Mouse (Mus musculus) liver, embryonic 14.5 days (tissue): Measurements from ENCODE around the gene Mprip. TPM values are rescaled to one million over a fixed set of nuclear protein-coding genes. Genes with fewer than 3 reads are reported as not detected.

ENCODE experiments used
- ATAC-seq: fragments of 200-750 bp; cut with Nextera tagmentation; 2 replicates; pipeline ENCODE4 v1.8.0; 2017; ENCODE audit warnings: moderate number of reproducible peaks, mild to moderate bottlenecking, moderate library complexity; ENCODE audit not compliant: insufficient read depth
- DNase-seq, 3 experiments: peaks; one replicate each; pipeline ENCODE4 v3.0.0-alpha.2; 2012 to 2013; ENCODE audit warnings: low read depth in 3 of 3, low spot score in 3 of 3
- H3K27ac ChIP-seq: fragments of 300-500 bp; sonication (generic); 2 replicates; pipeline ENCODE4 v1.5.1; 2014; ENCODE audit warnings: moderate library complexity, mild to moderate bottlenecking, control low read depth, inconsistent platforms
- H3K27me3 ChIP-seq: fragments of 300-500 bp; sonication (generic); 2 replicates; pipeline ENCODE4 v1.6.1; 2014; ENCODE audit warnings: mild to moderate bottlenecking, low read length, moderate library complexity; ENCODE audit not compliant: control insufficient read depth, insufficient read depth
- H3K36me3 ChIP-seq: fragments of 300-500 bp; sonication (generic); replicated peaks from 2 replicates; pipeline ENCODE4 v1.6.1; 2014; ENCODE audit warnings: low read depth; ENCODE audit not compliant: control insufficient read depth, insufficient read depth
- H3K4me1 ChIP-seq, 2 experiments: fragments of 200-500 bp in 1 of 2; fragments of 300-500 bp in 1 of 2; sonication (generic) in 1 of 2; replicated peaks; 2 replicates each; pipeline ENCODE4 v1.6.1; 2012 to 2014; ENCODE audit warnings: antibody characterized with exemption in 1 of 2, inconsistent platforms in 1 of 2, low read length in 1 of 2; ENCODE audit not compliant: control insufficient read depth in 2 of 2, insufficient read depth in 2 of 2
- H3K4me2 ChIP-seq: fragments of 300-500 bp; sonication (generic); 2 replicates; pipeline ENCODE4 v1.6.1; 2014; ENCODE audit warnings: low read depth, mild to moderate bottlenecking, control low read depth, moderate library complexity
- H3K4me3 ChIP-seq, 2 experiments: fragments of 200-500 bp in 1 of 2; fragments of 300-500 bp in 1 of 2; sonication (generic) in 1 of 2; 2 replicates each; pipeline ENCODE4 v1.5.1; 2012 to 2014; ENCODE audit warnings: low read depth in 2 of 2, low read length in 2 of 2, mild to moderate bottlenecking in 2 of 2, control low read depth in 1 of 2, inconsistent platforms in 1 of 2, moderate library complexity in 1 of 2; ENCODE audit not compliant: insufficient read depth in 1 of 2
- H3K9ac ChIP-seq: fragments of 300-500 bp; sonication (generic); replicated peaks from 2 replicates; pipeline ENCODE4 v1.6.1; 2014; ENCODE audit warnings: mild to moderate bottlenecking, control low read depth, moderate library complexity
- H3K9me3 ChIP-seq: fragments of 300-500 bp; sonication (generic); 2 replicates; pipeline ENCODE4 v1.6.1; 2016; ENCODE audit warnings: low read length, mixed read lengths; ENCODE audit not compliant: control insufficient read depth
- CTCF ChIP-seq: IDR thresholded peaks from 2 replicates; pipeline ENCODE4 v1.5.1; 2016; ENCODE audit warnings: antibody characterized with exemption, low read depth, control low read depth
- EP300 ChIP-seq: IDR thresholded peaks from 2 replicates; pipeline ENCODE4 v1.6.1; 2016; ENCODE audit warnings: antibody characterized with exemption, low read depth
- WGBS: fragments of 180-500 bp; shearing (Covaris S2); extraction: QIAGEN DNeasy Blood & Tissue Kit; methylation state at CpG from one replicate; pipeline ENCODE4 v1.1.7; 2014; ENCODE audit not compliant: insufficient replicate concordance; 5-methylcytosine and 5-hydroxymethylcytosine counted together
- polyA plus RNA-seq, 2 experiments: library from polyadenylated mRNA; depleted of rRNA in 1 of 2; stranded (reverse) in 1 of 2; unstranded in 1 of 2; fragments of >200 nt; fragmentation: Nextera tagmentation in 1 of 2; extraction: Ambion mirVana in 1 of 2; gene quantifications; 2 replicates each; pipeline versions ENCODE4 v1.2.1 to v1.2.3; 2012 to 2014

Gene Mprip
- polyA plus RNA-seq, 2 experiments, result 10.2 to 14.6 TPM

GRCm38 (mm10) chr11:59678693-59679092, 17.6 kb downstream of the Mprip start:
- ATAC-seq, result peak; percentile 80

GRCm38 (mm10) chr11:59680111-59680510, 19.0 kb downstream of the Mprip start:
- Histone ChIP-seq H3K36me3 (no peaks in the 10 kb centered on the region), H3K4me1 (peaks cover 5 to 14% of the 10 kb centered on the region in 2 experiments; a peak in 2 of 4 replicates), H3K27ac (no peak overlapping the region), H3K9me3 (no peaks in the 10 kb centered on the region), H3K4me2 (no peak overlapping the region), H3K4me3 (no peak overlapping the region), H3K9ac (no peak overlapping the region), H3K27me3 (no peaks in the 10 kb centered on the region)
- no peak for TF ChIP-seq CTCF
- TF ChIP-seq EP300, result no peak
- no peak for DNase-seq
- no peak for ATAC-seq
- 72% methylated on average over 5 of the region's 5 CpGs for WGBS

More at GRCm38 (mm10) chr11:59678693-59679092, 17.6 kb downstream of the Mprip start:
- no peaks in the 10 kb centered on the region for H3K27me3 ChIP-seq
- no peak overlapping the region for H3K4me3 ChIP-seq
- H3K27ac ChIP-seq, result no peak overlapping the region
- H3K36me3 ChIP-seq, result no peaks in the 10 kb centered on the region
- TF ChIP-seq CTCF (peak; percentile 60), EP300 (peak; percentile 40)
- H3K9ac ChIP-seq, result no peak overlapping the region
- peak; percentile 47 for DNase-seq
- WGBS, result 28% methylated on average over 2 of the region's 2 CpGs
- H3K9me3 ChIP-seq, result no peaks in the 10 kb centered on the region
- H3K4me2 ChIP-seq, result no peak overlapping the region
- H3K4me1 ChIP-seq, result peaks cover 5 to 14% of the 10 kb centered on the region in 2 experiments; a peak in 2 of 4 replicates

DNA sequence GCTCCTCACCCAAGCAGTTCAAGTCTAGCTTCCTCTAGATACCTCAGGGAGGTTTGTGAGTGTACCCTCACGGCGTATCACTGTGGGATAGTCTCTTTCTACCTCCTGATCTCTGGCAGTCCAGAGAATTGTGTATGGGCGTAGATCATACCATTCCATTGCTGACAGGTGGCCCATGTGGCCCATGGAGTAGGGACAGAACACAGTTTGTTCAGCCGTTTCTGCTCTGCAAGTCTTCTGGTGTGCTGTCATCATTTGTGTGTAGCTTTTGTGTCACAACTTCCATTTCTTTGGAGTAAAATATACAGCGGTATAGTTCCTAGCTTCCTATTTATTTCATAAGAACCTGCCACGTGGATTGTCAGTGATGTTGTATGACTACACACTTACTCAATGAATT, 23.9 kb downstream of the Mprip start:
- Histone ChIP-seq H3K4me2 (no peak overlapping the region), H3K9me3 (no peaks in the 10 kb centered on the region), H3K27me3 (no peaks in the 10 kb centered on the region), H3K4me3 (no peak overlapping the region), H3K27ac (no peak overlapping the region), H3K4me1 (0 out of 4 replicates have a peak, but pooled peaks cover 0 to 3% of the 10 kb centered on the region in 2 experiments), H3K36me3 (no peaks in the 10 kb centered on the region), H3K9ac (no peak overlapping the region)
- DNase-seq (no peak), ATAC-seq (no peak)
- TF ChIP-seq EP300, result no peak
- TF ChIP-seq CTCF, result no peak
- WGBS, result 79% methylated on average over 6 of the region's 6 CpGs

DNA sequence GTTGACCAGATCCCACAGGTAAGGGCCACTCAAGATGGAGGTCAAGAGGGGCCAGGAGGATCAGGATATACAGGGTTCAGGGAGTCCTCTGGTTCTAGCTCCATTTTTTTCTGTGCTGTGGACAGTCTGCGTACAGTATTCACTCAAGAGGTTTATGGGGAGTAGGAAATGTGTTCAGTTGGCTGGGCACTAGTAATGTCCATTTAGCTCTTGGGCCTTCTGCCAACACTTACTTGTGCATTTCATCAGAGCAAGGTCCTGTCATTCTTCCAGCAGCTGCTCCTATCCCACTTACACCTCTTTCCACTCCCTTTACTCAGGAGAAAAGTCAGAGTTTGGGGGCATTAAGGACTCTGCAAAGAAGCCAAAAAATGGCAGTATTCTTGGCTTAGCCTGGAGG, 33.4 kb downstream of the Mprip start:
- Histone ChIP-seq H3K27ac (no peak overlapping the region), H3K4me1 (no peaks in the 10 kb centered on the region), H3K9ac (no peak overlapping the region), H3K9me3 (no peaks in the 10 kb centered on the region), H3K36me3 (peaks cover 4% of the 10 kb centered on the region), H3K4me2 (no peak overlapping the region), H3K4me3 (no peak overlapping the region), H3K27me3 (no peaks in the 10 kb centered on the region)
- no peak for DNase-seq
- TF ChIP-seq EP300 (no peak), CTCF (no peak)
- ATAC-seq, result no peak
- WGBS, result 75% methylated on average over 1 of the region's 1 CpGs

GRCm38 (mm10) chr11:59695550-59695949, 34.4 kb downstream of the Mprip start:
- H3K4me3 ChIP-seq, result no peak overlapping the region
- ATAC-seq, result no peak

More at GRCm38 (mm10) chr11:59695550-59695949, 34.4 kb downstream of the Mprip start:
- Histone ChIP-seq H3K27me3 (no peaks in the 10 kb centered on the region), H3K4me1 (no peaks in the 10 kb centered on the region), H3K4me2 (no peak overlapping the region), H3K36me3 (peaks cover 4% of the 10 kb centered on the region), H3K27ac (no peak overlapping the region), H3K9ac (no peak overlapping the region), H3K9me3 (no peaks in the 10 kb centered on the region)
- no peak for TF ChIP-seq CTCF
- TF ChIP-seq EP300, result no peak
- no peak for DNase-seq
